Mouse (Mus musculus) intestine, embryonic 16.5 days (tissue): Measurements from ENCODE around the gene 1600015I10Rik. TPM values are rescaled to one million over a fixed set of nuclear protein-coding genes. Genes with fewer than 3 reads are reported as not detected.

Experiments used
- ATAC-seq: fragments of 200-750 bp; cut with Nextera tagmentation; 2 replicates; pipeline ENCODE4 v1.8.0; 2017; ENCODE audit warnings: moderate TSS enrichment, moderate library complexity
- H3K27ac ChIP-seq: fragments of 300-500 bp; sonication (generic); 2 replicates; pipeline ENCODE4 v1.5.1; 2014; ENCODE audit warnings: mild to moderate bottlenecking, low read length
- H3K27me3 ChIP-seq: fragments of 300-500 bp; sonication (generic); replicated peaks from 2 replicates; pipeline ENCODE4 v1.6.1; 2014; ENCODE audit warnings: low read length, control low read depth, mixed read lengths; ENCODE audit not compliant: control insufficient read depth, insufficient read depth
- H3K36me3 ChIP-seq: fragments of 300-500 bp; sonication (generic); 2 replicates; pipeline ENCODE4 v1.6.1; 2014; ENCODE audit warnings: low read length, control low read depth; ENCODE audit not compliant: control insufficient read depth, insufficient read depth
- H3K4me1 ChIP-seq: fragments of 300-500 bp; sonication (generic); 2 replicates; pipeline ENCODE4 v1.6.1; 2014; ENCODE audit warnings: low read length, control low read depth, mixed read lengths; ENCODE audit not compliant: control insufficient read depth, insufficient read depth
- H3K4me2 ChIP-seq: fragments of 300-500 bp; sonication (generic); 2 replicates; pipeline ENCODE4 v1.6.1; 2014; ENCODE audit warnings: low read depth, low read length, control low read depth
- H3K4me3 ChIP-seq: fragments of 300-500 bp; sonication (generic); 2 replicates; pipeline ENCODE4 v1.5.1; 2014; ENCODE audit warnings: mild to moderate bottlenecking, low read length
- H3K9ac ChIP-seq: fragments of 300-500 bp; sonication (generic); 2 replicates; pipeline ENCODE4 v1.6.1; 2014; ENCODE audit warnings: low read depth, low read length
- H3K9me3 ChIP-seq: fragments of 300-500 bp; sonication (generic); 2 replicates; pipeline ENCODE4 v1.6.1; 2016; ENCODE audit warnings: low read length, control low read depth; ENCODE audit not compliant: control insufficient read depth
- WGBS: fragments of 180-500 bp; shearing (Covaris S2); extraction: QIAGEN DNeasy Blood & Tissue Kit; methylation state at CpG from one replicate; pipeline ENCODE4 v1.1.7; 2014; 5-methylcytosine and 5-hydroxymethylcytosine counted together
- polyA plus RNA-seq: library from polyadenylated mRNA; unstranded; fragments of >200 nt; fragmentation: Nextera tagmentation; extraction: Ambion mirVana; gene quantifications from 2 replicates; pipeline ENCODE4 v1.2.1, GENCODE M21; 2015

1600015I10Rik gene
- polyA plus RNA-seq, 1 experiment from 2014 or later: not detected

- 93% methylated on average over 14 of the region's 14 CpGs for WGBS
Measured at GRCm38 (mm10) chr6:48906371-48906770, 23.3 kb upstream of the 1600015I10Rik start.

GRCm38 (mm10) chr6:48909229-48909628 is 20.5 kb upstream of the 1600015I10Rik start:
- H3K27ac ChIP-seq: peak overlapping the region; percentile 64
- WGBS: 59% methylated on average over 1 of the region's 1 CpGs
- H3K27me3 ChIP-seq: no peaks in the 10 kb centered on the region
- no peaks in the 10 kb centered on the region for H3K4me1 ChIP-seq
- peak; percentile 81 for ATAC-seq
- no peak overlapping the region for H3K4me3 ChIP-seq
- no peak overlapping the region for H3K9ac ChIP-seq
- H3K4me2 ChIP-seq: no peak overlapping the region
- H3K9me3 ChIP-seq: no peaks in the 10 kb centered on the region
- no peaks in the 10 kb centered on the region for H3K36me3 ChIP-seq

More at GRCm38 (mm10) chr6:48906371-48906770, 23.3 kb upstream of the 1600015I10Rik start:
- Histone ChIP-seq H3K4me2 (no peak overlapping the region), H3K9ac (no peak overlapping the region), H3K36me3 (no peaks in the 10 kb centered on the region), H3K4me1 (peaks cover 5% of the 10 kb centered on the region; the same call in 1 of the 2 replicates), H3K27me3 (no peaks in the 10 kb centered on the region), H3K4me3 (no peak overlapping the region), H3K27ac (no peak overlapping the region), H3K9me3 (no peaks in the 10 kb centered on the region)
- no peak for ATAC-seq

GRCm38 (mm10) chr6:48912033-48912432 is 17.7 kb upstream of the 1600015I10Rik start:
- Histone ChIP-seq H3K9ac (no peak overlapping the region), H3K4me2 (no peak overlapping the region), H3K27ac (no peak overlapping the region), H3K4me3 (no peak overlapping the region), H3K27me3 (no peaks in the 10 kb centered on the region), H3K36me3 (no peaks in the 10 kb centered on the region), H3K9me3 (no peaks in the 10 kb centered on the region), H3K4me1 (no peaks in the 10 kb centered on the region)
- 43% methylated on average over 3 of the region's 3 CpGs for WGBS
- no peak for ATAC-seq

GRCm38 (mm10) chr6:48913587-48913986 is 16.1 kb upstream of the 1600015I10Rik start:
- Histone ChIP-seq H3K4me3 (no peak overlapping the region), H3K27ac (no peak overlapping the region), H3K9ac (no peak overlapping the region), H3K4me2 (no peak overlapping the region), H3K9me3 (no peaks in the 10 kb centered on the region), H3K27me3 (no peaks in the 10 kb centered on the region), H3K4me1 (no peaks in the 10 kb centered on the region), H3K36me3 (no peaks in the 10 kb centered on the region)
- ATAC-seq: no peak
- 85% methylated on average over 2 of the region's 2 CpGs for WGBS

- WGBS: 71% methylated on average over 2 of the region's 2 CpGs
- Histone ChIP-seq H3K27me3 (no peaks in the 10 kb centered on the region), H3K9me3 (no peaks in the 10 kb centered on the region), H3K36me3 (no peaks in the 10 kb centered on the region), H3K4me1 (no peaks in the 10 kb centered on the region), H3K4me2 (no peak overlapping the region), H3K4me3 (no peak overlapping the region), H3K9ac (no peak overlapping the region), H3K27ac (no peak overlapping the region)
- ATAC-seq: no peak
Measured at GRCm38 (mm10) chr6:48949596-48949995, 19.9 kb downstream of the 1600015I10Rik start.

- Histone ChIP-seq H3K4me1 (no peaks in the 10 kb centered on the region), H3K4me3 (no peak overlapping the region), H3K27ac (no peak overlapping the region), H3K27me3 (no peaks in the 10 kb centered on the region), H3K4me2 (no peak overlapping the region), H3K36me3 (no peaks in the 10 kb centered on the region), H3K9me3 (no peaks in the 10 kb centered on the region), H3K9ac (no peak overlapping the region)
- ATAC-seq: no peak
- 88% methylated on average over 5 of the region's 5 CpGs for WGBS
Measured at GRCm38 (mm10) chr6:48950676-48951075, 21.0 kb downstream of the 1600015I10Rik start.

- Histone ChIP-seq H3K4me2 (no peak overlapping the region), H3K27ac (no peak overlapping the region), H3K4me3 (no peak overlapping the region), H3K27me3 (no peaks in the 10 kb centered on the region), H3K9me3 (no peaks in the 10 kb centered on the region), H3K4me1 (no peaks in the 10 kb centered on the region), H3K9ac (no peak overlapping the region), H3K36me3 (no peaks in the 10 kb centered on the region)
- WGBS: 83% methylated on average over 6 of the region's 6 CpGs
- ATAC-seq: no peak
Measured at GRCm38 (mm10) chr6:48951630-48952029, 21.9 kb downstream of the 1600015I10Rik start.

GRCm38 (mm10) chr6:48953220-48953619 is 23.5 kb downstream of the 1600015I10Rik start:
- Histone ChIP-seq H3K9me3 (no peaks in the 10 kb centered on the region), H3K4me2 (no peak overlapping the region), H3K27ac (no peak overlapping the region), H3K9ac (no peak overlapping the region), H3K27me3 (no peaks in the 10 kb centered on the region), H3K4me1 (no peaks in the 10 kb centered on the region), H3K4me3 (no peak overlapping the region), H3K36me3 (no peaks in the 10 kb centered on the region)
- 80% methylated on average over 5 of the region's 5 CpGs for WGBS
- no peak for ATAC-seq

- H3K4me1 ChIP-seq: no peaks in the 10 kb centered on the region
- H3K4me2 ChIP-seq: no peak overlapping the region
- no peaks in the 10 kb centered on the region for H3K27me3 ChIP-seq
- WGBS: 89% methylated on average over 5 of the region's 5 CpGs
- no peaks in the 10 kb centered on the region for H3K9me3 ChIP-seq
- no peak overlapping the region for H3K4me3 ChIP-seq
- no peak overlapping the region for H3K27ac ChIP-seq
- no peak for ATAC-seq
- H3K9ac ChIP-seq: no peak overlapping the region
- H3K36me3 ChIP-seq: no peaks in the 10 kb centered on the region
Measured at GRCm38 (mm10) chr6:48954211-48954610, 24.5 kb downstream of the 1600015I10Rik start.

GRCm38 (mm10) chr6:48954946-48955345 is 25.3 kb downstream of the 1600015I10Rik start:
- no peak overlapping the region for H3K4me3 ChIP-seq
- peak; percentile 70 for ATAC-seq
- 49% methylated on average over 1 of the region's 1 CpGs for WGBS
- H3K27ac ChIP-seq: no peak overlapping the region
- no peak overlapping the region for H3K9ac ChIP-seq
- no peak overlapping the region for H3K4me2 ChIP-seq
- no peaks in the 10 kb centered on the region for H3K27me3 ChIP-seq
- H3K9me3 ChIP-seq: no peaks in the 10 kb centered on the region
- no peaks in the 10 kb centered on the region for H3K4me1 ChIP-seq
- H3K36me3 ChIP-seq: no peaks in the 10 kb centered on the region
